Mouse (Mus musculus) right cerebral cortex, postnatal 4 days (tissue): Measurements from ENCODE around the gene Immt.
"Not testable (repeated sequence)": the region's sequence is repeated elsewhere in the genome, so short reads cannot be mapped to it uniquely, and the experiment has no call there.

Source experiments
- DNase-seq: peaks from one replicate; pipeline ENCODE4 v3.0.0-alpha.2; 2022

Gene Immt

DNA sequence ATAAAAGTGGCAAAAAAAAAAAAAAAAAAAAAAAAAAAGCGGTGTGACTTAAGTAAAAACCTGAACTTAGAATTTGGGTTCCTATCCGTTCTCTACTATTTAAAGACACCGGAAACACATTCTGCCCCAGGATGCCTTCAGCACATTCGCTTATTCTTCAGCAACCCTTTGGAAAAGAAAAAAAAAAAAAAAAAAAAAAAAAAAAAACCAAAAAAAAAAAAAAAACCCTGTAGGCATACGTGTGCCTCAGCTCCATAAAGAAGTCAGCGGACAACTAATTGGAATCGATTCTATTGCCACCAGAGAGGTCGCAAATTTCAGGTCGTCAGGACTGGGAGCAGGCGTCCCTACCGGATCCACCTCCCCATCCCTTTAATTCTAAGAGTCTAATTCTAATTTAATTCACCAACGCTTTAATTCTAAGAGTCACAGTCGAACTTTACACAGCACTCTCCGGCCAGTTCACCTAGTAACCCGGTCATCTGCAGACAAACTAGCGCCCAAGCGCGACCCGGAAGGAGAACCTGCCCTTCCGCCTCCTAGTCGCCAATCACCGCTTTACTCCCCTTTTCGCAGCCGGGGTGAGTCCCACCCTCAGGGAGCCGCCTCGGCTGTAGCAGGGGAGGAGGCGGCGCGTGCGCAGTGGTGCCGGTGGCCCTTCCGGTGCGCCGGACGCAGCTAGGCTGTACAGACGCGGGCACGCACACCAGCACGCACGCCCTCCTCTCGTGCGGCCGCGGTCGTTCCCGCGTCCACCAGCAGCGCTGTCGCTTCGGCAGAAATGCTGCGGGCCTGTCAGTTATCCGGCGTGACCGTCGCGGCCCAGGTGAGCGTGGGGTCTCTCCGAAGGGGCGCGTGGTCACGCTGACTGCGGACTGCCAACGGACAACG, at the start of gene Immt:
Gene Immt, plus strand, starts transcription at position 642 of the 891 bp plus-strand sequence.
- peak; percentile 98 for DNase-seq

DNA sequence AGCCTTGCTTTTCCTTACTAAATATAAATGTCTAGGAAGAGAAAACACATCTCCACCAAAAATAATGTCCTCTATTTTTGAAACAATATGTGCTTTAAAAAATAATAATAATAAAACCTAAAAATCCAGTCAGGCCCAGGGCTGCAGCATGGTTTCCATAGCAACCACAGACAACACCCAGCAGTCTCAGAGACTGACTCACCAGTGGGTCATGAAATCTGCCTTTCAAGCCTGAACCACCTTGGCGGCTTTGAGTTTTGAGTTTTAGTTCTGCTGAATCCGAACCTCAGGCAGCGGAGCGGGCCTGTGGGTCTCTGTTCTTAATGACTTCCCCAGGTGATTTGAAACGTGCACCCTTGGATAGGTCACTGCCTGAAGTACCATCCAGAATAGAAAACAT, 48.0 kb upstream of the Immt start:
- DNase-seq, result no peak

DNA sequence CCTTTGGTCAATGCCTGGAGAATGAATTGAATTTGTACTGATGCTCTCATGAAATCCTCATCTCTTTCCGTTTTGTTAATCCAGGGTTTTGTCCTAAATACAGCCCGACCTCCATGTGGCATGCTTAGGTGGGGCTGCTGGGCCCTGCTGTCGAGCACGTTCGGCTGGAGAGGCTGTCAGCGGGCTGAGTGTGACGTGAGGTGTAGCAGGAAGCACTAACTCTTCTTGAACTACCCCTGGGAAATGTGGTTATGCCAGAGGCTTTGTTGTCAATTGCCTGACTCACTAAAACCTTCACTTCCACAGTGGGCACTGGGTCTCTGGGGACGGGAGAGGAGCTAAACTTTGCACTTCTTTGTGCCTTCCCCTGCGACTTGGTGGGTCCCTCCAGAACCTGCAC, 42.8 kb upstream of the Immt start:
- DNase-seq, result no peak

DNA sequence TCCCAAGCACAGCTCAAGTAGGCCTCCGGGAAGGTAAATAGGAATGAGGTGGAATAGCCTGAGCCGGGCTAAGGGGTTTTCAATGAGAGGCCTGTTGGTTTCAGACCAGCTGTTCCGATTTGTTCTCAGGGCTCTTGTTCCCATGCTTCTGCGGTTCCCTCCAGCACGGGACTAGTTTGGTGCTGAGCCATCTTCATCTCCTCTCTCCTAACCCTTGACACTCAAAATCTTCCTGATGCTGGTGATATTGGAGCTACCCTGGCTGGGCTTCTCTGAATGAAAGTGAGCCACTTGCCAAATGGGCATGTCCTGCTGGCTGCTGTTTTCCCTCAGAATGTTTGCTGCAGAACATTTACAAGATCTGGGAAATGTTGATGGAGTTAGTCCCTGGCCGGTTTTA, 39.4 kb upstream of the Immt start:
- no peak for DNase-seq

DNA sequence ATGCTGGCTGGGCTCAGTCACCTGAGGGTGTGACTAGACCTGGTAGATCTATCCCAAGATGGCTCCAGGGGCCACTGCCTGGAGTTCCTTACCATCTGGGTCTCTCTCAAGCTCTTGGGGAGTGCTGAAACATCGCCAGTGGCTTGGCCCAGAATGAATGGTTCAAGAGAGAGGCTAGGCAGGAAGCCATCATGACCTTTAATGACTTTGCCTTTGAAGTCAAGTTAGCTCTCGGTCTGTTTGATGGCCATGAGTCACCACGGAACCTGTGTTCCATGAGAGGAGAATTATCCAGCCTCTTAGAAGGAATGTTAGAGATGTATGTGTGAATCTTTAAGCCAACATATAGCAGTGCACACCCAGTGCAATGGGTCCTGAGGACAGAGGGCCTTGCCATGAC, 31.7 kb upstream of the Immt start:
- DNase-seq, result no peak

DNA sequence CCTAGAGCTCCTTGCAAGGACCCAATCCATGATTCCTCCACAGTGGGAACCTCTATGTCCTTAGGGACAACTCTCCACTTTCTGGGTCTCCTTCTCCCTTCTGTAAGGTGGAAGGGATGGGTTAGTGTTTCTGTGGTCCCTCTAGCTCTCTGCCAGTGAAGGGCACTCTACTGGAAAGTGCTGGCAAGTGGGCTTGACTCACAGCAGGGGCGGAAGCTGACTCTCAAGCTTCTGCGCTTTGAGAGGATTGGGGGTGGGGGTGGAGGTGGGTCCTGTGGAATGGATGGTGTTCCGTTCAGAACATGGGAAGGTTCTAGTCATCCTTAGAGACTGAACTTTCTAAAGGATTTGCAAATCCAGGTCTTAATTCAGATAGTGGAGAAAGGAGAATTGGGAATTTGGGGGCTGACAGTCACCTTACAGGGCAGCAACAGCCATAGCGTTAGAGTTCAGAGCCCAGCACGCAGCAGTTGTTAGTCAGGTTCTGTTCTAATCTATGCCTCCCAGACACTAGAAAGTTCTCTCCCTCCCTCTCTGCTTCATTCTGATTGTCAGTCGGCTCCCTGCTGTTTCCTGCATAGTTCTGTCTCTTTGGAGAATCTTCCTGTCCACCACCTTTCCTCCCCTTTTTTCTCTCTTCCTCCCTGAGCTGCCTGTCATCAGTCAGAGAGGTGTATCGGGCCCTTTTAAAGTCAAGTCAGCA, 30.0 kb upstream of the Immt start:
- no peak for DNase-seq

DNA sequence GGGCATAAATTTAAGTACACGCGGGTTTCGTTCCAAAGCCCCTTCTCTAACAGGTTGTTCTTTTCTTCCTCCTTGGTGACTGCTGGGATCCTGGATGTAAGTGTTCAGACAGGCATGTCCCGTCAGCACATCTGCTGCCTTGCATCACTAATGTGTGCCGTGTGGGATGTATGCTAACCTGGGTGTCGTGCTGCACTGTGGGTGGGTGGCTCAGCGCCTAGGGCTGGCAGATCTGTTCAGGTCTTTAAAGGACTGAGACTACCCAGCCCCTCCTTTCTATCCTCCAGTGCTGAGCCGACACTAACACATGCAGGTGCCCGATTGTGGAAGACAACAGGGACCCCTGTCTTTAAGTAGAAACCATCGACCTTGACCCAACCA, 29.4 kb upstream of the Immt start:
- no peak for DNase-seq

DNA sequence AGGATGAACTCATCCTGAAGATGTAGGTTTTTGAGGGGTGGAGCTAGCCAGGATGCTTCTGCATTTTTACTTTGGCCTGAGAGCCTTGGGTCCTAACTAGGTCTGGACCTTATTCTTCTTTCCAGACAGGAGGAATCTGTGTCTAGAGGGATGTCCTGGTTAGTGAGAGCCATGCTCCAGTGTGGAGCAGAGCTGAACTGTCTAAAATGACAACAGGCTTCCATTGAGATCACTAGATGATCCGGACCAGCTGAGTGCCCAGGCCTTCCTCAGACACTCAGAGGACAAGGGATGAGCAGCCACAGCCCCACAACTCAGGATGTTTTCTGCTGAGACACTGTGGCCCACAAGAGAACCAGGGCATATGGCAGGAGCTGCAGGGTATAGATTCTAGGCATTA, 27.5 kb upstream of the Immt start:
- no peak for DNase-seq

DNA sequence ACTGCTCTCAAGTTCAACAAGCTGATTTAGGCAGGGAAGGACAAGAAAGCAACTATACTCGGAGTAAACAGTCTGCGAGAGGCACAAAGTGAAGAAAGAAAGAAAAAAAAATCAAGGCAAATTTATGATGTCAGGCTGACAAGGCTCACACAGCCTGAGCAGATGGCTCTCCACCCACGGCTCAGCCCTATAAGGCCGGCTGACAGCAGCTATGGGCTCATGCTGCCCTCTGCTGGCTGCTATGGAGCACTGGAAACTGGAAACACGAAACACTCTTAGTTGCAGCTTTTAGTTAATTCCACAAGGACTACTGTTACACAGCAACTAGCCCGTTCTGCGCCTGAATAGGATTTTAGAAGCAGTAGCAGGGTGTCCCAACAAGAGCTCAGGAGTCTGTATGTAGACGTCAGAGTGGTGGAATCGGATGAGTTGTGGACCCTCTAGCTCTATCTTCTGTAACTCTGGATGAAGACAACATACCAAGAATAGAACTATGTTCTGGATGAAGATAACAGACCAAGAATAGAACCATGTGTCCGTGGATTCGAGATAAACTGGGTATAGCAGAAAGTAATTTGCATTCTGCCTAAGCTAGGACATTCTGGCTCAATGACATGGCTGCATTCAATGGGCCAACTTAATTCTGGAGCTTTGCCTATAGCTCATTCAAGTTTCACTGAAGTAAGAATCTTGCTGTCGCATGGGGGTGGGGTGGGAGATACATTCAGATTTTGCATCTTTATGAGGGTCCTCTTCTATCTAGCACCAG, 26.9 kb upstream of the Immt start:
- peak; percentile 74 for DNase-seq

DNA sequence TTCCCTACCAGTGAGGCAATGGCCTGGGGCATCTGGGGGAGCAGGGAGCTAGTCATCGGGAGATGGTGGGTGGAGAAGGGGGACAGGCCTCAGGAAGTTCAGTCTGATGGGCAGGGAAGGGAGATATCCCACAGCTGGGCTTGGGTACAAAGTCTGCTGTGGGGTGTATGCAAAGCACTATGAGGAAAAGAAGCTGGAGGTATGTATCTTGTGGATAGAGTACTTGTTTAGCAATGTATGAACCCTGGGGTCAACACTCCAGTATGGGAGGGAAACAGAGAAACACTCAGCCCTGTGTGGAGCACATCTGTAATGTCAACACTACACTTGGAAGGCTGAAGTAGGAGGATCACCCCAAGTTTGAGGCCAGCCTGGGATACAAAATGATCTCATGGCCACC, 24.4 kb upstream of the Immt start:
- DNase-seq, result no peak

DNA sequence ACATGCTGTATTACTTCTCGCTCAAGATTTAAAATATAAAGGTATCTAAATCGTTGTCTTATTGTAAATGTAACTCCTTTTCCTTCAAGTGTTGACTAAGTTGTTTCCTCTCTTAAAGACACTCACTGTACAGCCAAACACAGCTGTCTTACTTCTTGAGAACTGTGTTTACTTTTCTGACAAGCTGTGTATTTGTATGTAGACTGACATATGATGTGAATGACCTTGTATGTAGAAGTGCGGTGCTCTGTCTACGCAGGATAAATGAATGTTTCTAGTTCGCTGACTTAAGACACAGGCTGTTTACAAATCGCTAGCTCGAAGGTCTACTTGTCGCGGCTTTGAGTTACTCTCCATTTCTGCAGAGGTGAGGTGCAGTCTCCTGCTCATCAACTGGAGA, 21.2 kb upstream of the Immt start:
- no peak for DNase-seq

DNA sequence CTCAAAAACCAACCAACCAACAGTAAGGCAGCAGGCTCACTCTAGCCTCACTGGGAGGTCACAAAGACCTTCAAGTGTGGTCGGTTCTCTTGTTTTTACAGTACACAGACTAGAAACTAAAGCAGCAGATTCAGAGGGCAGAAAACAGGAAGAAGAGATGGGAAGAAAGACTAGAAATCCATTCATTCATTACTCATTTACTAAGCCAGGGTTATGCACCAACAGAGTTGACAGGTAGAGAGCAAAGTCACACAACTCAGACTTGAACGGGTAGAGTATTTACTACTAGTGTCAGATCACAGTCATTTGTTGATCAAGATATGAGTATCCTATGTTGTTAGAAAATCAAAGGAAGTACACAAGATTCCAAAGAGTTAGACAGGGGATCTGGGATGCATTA, 18.3 kb upstream of the Immt start:
- no peak for DNase-seq

DNA sequence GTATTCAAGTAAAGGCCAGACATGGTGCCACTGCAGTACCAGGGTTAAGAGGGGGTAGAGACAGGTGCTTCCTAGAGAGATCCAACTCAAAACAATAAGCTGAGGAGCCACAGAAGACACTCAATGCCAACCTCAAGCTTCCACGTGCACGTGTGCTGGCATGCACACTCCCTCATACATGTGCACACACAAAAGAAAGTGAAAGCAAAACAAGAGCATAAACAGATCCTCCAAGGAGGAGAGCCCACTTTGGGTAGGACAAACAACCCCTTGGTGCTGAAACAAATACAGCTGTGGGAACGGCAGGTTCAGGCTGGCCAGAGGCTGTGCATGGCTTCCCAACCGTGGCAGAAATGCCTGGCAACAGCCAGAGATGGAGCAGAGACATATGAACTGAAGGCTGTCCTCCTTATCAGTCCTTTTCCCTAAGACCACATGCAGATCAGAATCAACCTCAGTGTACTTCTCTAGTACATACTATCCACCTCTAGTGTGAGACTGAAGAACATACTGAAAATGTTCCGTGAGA, 11.3 kb upstream of the Immt start:
- no peak for DNase-seq

DNA sequence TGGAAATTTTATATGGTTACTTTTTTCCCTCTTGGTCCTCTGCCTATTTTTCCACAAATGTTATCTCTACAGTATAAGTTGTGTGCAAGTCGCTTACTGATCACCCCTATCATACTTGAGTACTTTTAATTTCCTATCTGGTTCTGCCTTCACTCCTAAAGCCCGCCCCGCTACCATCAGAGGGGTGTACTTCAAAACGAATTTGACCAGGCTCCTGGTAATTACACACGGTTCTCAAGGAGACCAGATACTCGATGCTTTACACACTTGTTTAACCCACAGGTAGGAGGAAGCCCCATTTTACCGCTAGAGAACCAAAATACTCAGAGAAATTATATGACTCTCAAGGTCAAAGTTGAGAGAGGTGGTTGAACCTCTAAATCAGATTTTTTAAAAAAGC, 8.0 kb upstream of the Immt start:
- DNase-seq, result no peak

DNA sequence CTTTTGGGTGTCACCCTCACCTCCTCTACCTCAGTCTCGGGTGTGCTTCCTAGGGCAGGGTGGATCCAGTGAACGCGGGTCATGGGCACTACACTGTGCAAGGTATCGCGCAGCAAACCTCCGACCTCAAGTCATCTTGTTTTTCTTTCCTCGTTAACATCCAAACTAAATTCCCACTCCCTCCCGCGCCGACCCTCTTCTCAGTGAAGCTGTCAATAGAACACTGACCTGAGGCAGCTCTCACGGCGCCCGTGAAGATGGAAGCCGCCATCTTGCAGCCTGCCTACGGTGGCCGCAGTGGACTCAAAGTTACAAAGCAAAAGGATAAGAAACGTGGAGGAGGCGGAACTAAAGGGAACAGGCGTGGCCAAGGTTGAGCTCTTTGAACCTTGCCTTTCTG, 7.6 kb upstream of the Immt start:
- peak; percentile 79 for DNase-seq

DNA sequence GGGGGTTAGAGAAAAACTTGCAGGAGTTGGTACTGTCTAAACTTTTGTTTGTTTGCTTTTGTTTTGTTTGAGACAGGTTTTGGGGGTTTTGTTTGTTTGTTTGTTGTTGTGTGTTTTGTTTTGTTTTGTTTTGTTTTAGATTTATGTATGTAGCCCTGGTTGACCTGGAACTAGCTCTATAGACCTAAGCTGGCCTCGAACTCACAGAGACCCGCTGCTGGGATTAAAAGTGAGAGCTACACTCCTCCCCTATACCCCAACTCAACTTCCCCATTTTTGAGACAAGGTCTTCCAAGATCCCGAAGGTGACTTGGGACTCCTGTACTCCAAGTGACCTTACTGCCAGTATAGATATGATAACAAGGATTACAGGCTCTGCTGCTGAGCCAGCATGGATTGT, 7.2 kb upstream of the Immt start:
- no peak for DNase-seq

DNA sequence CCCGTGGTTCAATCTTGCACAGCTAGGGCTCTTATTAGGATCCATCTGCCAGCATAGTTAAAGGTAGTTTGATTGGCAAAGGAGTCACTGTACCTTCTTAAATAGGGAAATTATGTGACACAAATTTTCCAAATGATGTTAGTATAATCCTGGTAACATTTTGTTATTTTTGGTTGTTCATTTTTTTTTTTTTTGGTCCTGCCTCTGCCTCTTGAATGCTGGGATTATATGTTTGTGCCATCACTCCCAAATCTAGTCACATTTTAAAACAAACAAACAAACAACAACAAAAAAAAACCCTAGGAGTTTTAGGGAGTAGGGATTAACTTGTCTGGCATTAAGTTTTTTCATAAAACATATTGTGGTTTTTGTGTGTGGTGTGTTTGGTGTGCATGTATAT, 4.3 kb upstream of the Immt start, which contains the start of gene Mrpl35:
Gene Mrpl35, minus strand, starts transcription at position 101 of the 400 bp plus-strand sequence.
- no peak for DNase-seq

DNA sequence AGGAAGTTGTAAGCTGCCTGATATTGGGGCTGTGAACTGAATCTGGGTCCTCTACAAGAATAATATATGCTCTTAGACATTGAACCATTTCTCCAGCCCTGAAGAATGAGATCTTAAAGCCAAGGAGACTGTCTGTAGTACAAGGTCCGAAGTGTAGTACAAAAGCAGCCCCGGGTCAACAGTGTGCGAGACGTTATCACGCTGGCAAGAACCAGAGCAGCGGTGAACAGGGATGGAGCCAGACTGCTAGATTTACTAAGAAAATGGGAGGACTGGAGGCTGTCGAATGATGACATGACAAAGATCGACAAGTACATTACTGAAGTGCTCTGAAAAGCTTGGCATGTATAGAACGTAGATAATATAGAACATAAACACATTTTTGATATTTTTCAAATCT, 1.4 kb upstream of the Immt start:
- DNase-seq, result no peak

DNA sequence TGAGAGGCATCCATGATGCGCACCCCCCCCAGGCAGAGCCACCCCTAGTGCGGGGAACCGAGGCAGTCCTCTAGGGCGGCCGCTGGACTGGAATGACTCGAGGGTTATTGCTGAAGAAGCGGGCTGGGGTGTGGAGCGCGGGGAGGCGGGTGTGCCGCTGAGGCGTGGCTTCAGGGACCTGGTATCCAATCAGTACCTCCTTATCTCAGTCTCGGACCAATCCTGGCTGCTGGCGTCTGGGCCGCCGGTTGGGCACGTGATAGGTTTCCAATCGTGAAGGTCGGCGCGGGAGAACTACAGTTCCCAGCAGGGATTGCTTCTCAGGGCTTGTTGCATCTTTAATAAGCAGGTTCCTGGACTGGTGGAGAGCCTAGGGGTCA, 440 bp downstream of the Immt start:
- DNase-seq, result peak; percentile 89

DNA sequence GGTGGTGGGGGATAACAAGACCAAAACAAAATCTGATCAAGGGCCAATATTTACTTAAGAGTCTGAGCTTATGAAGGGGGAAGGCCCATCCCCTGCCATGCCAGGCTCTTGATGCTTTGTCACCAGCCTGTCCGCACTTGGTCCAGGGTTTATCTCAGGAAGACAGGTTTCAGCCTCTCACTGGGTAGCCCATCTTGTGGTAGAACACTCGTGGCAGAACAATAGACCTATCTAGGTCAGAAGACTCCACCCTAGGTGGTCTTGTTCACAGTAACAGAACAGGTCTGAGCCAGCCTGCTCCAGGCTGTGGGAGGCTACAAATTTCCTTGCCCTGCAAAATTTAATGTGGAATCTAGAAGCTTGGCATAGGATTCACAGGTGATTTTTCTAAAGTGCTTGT, 5.7 kb downstream of the Immt start:
- no peak for DNase-seq

DNA sequence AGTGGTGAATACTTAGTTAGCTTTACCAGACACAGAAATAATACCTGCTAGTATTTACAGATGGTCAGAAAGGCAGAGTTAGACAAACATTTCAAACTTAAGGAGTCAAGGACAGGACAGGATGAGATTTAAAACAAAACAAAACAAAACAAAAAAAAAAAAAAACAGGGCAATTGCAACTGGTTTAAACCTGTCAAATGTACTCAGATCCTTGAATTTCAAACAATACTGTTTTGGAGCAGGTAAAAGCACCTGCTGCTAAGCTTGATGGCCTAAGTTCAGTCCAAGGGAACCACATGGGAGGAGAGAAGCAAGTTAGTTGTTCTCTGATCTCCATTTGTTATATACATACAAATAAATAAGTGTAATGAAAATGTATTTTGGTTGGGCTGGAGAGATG, 8.7 kb downstream of the Immt start:
- DNase-seq, result no peak

DNA sequence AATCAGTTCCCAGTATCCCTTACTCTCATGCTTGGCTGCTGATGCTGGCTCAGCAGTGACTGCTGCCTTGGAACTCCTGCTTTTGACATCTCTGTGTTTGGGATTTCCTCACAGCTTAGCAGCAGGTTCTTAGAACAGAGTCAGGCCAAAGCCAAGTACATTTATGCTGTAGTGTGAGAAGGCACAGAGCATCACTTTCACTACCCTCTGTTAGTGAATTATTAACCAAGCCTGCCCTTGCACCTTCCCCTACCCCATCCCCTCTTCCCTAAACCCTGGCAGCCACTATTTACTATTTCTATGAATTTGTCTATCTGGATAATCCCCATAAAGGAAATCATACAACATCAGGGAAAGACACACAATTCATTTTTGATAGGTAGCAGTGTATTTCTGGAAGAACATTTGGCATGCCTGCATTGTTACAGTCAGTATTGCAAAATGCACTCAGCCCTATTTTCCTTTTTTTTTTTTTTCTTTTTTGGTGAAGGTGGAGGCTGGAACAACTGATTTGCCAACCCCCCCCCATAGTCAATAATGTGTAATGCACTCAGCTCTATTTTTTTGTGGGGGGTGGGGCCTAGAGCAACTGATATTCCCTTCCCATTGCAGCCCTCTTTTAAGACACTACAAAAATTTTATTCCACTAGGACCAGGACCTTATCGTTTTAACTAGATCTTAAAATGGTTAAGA, 9.6 kb downstream of the Immt start:
- DNase-seq, result no peak

DNA sequence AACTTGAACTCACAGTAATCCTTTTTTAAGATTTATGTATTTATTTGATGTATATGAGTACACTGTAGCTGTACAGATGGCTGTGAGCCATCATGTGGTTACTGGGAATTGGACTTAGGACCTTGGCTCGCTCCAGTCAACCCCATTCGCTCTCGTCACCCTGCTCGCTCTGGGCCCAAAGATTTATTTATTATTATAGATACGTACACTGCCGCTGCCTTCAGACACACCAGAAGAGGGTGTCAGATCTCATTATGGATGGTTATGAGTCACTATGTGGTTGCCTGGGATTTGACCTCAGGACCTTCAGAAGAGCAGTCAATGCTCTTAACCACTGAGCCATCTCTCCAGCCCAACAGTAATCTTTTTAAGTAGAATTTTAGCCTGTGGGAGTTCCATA, 15.8 kb downstream of the Immt start:
- DNase-seq, result not testable (repeated sequence)
